Mouse (Mus musculus) CH12.LX (cell line): ENCODE measurements at regions not wholly inside any gene's neighbourhood (a gene's known extent, or its start where the extent isn't known, plus 50 kb on each side); places are given as distances from the start of the nearest gene placed in this dataset.

ENCODE experiments used
- DNase-seq: peaks from one replicate; pipeline ENCODE4 v3.0.0-alpha.2; 2013; ENCODE audit errors: extremely low read depth
- H3K27ac ChIP-seq: 2 replicates; pipeline ENCODE4 v1.5.1; 2012; ENCODE audit warnings: low read depth, mild to moderate bottlenecking, control low read depth, moderate library complexity; ENCODE audit not compliant: insufficient read depth
- H3K27me3 ChIP-seq: replicated peaks from 2 replicates; pipeline ENCODE3; 2012; ENCODE audit warnings: inconsistent platforms
- H3K36me3 ChIP-seq, 2 experiments: replicated peaks in 1 of 2; 2 replicates each; pipeline versions ENCODE3 to v1.6.1; 2012; ENCODE audit warnings: inconsistent platforms in 1 of 2, low read length in 1 of 2, mild to moderate bottlenecking in 1 of 2, mixed read lengths in 1 of 2, moderate library complexity in 1 of 2; ENCODE audit not compliant: control insufficient read depth in 1 of 2, insufficient read depth in 1 of 2
- H3K4me1 ChIP-seq, 2 experiments: 2 replicates each; pipeline ENCODE4 v1.6.1; 2012; ENCODE audit warnings: inconsistent platforms in 1 of 2, moderate library complexity in 1 of 2; ENCODE audit not compliant: insufficient read depth in 2 of 2, control insufficient read depth in 1 of 2
- H3K4me2 ChIP-seq: 2 replicates; pipeline ENCODE4 v1.6.1; 2012; ENCODE audit warnings: low read depth, mild to moderate bottlenecking, control low read depth; ENCODE audit not compliant: poor library complexity, insufficient read depth, severe bottlenecking
- H3K4me3 ChIP-seq, 3 experiments: fragments of 150-350 bp in 1 of 3; sonication (generic) in 1 of 3; replicated peaks in 1 of 3; 2 replicates each; pipeline versions ENCODE3 to v1.5.1; 2011 to 2012; ENCODE audit warnings: low read depth in 2 of 3, low read length in 2 of 3, mild to moderate bottlenecking in 2 of 3, moderate library complexity in 2 of 3, control low read depth in 1 of 3, improper control_type of control experiment in 1 of 3, inconsistent platforms in 1 of 3, mixed read lengths in 1 of 3; ENCODE audit not compliant: poor library complexity in 1 of 3
- H3K79me2 ChIP-seq: replicated peaks from 2 replicates; pipeline ENCODE4 v1.6.1; 2012; ENCODE audit warnings: mild to moderate bottlenecking, moderate library complexity; ENCODE audit not compliant: control insufficient read depth, poor library complexity, insufficient read depth, severe bottlenecking; ENCODE audit errors: extremely low read depth
- H3K9ac ChIP-seq: 2 replicates; pipeline ENCODE4 v1.6.1; 2012; ENCODE audit warnings: low read depth, mild to moderate bottlenecking, control low read depth, moderate library complexity; ENCODE audit not compliant: insufficient read depth
- H3K9me3 ChIP-seq: replicated peaks from 2 replicates; pipeline ENCODE3; 2012; ENCODE audit warnings: low read length, inconsistent platforms, mixed read lengths
- CHD2 ChIP-seq: IDR thresholded peaks from 2 replicates; pipeline ENCODE4 v1.6.1; 2011; ENCODE audit warnings: low read length, improper control_type of control experiment
- CTCF ChIP-seq, 2 experiments: IDR thresholded peaks in 1 of 2; conservative IDR thresholded peaks in 1 of 2; 2 replicates each; pipeline ENCODE4 v1.5.1; 2011 to 2012; ENCODE audit warnings: low read depth in 2 of 2, low read length in 2 of 2, improper control_type of control experiment in 1 of 2, inconsistent platforms in 1 of 2, mild to moderate bottlenecking in 1 of 2, moderate library complexity in 1 of 2
- E2F4 ChIP-seq: IDR thresholded peaks from 2 replicates; pipeline ENCODE4 v1.6.1; 2011; ENCODE audit warnings: low read depth, low read length, improper control_type of control experiment; ENCODE audit not compliant: insufficient replicate concordance
- ELF1 ChIP-seq: IDR thresholded peaks from 2 replicates; pipeline ENCODE4 v1.6.1; 2014; ENCODE audit warnings: low read depth, mild to moderate bottlenecking, inconsistent platforms, low read length, improper control_type of control experiment
- EP300 ChIP-seq: IDR thresholded peaks from 2 replicates; pipeline ENCODE4 v1.6.1; 2011; ENCODE audit warnings: low read length, improper control_type of control experiment
- ETS1 ChIP-seq: conservative IDR thresholded peaks from 2 replicates; pipeline ENCODE4 v1.6.1; 2012; ENCODE audit warnings: low read depth, mild to moderate bottlenecking, inconsistent platforms, low read length, improper control_type of control experiment, moderate library complexity
- MAZ ChIP-seq: IDR thresholded peaks from 2 replicates; pipeline ENCODE4 v1.6.1; 2012; ENCODE audit warnings: low read depth, mild to moderate bottlenecking, inconsistent platforms, low read length, improper control_type of control experiment, moderate library complexity
- MYC ChIP-seq: IDR thresholded peaks from 2 replicates; pipeline ENCODE4 v1.6.1; 2011; ENCODE audit warnings: low read depth, mild to moderate bottlenecking, improper control_type of control experiment, low read length
- NRF1 ChIP-seq: IDR thresholded peaks from 2 replicates; pipeline ENCODE4 v1.6.1; 2014; ENCODE audit warnings: low read depth, mild to moderate bottlenecking, inconsistent platforms, low read length, improper control_type of control experiment, moderate library complexity
- POLR2A ChIP-seq: IDR thresholded peaks from 2 replicates; pipeline ENCODE4 v1.6.1; 2011; ENCODE audit warnings: low read depth, mild to moderate bottlenecking, improper control_type of control experiment, low read length
- POLR2AphosphoS2 ChIP-seq: IDR thresholded peaks from 2 replicates; pipeline ENCODE4 v1.6.1; 2011; ENCODE audit warnings: low read depth, low read length, improper control_type of control experiment
- RAD21 ChIP-seq: IDR thresholded peaks from 2 replicates; pipeline ENCODE4 v1.6.1; 2011; ENCODE audit warnings: low read depth, mild to moderate bottlenecking, low read length, improper control_type of control experiment, moderate library complexity
- RCOR1 ChIP-seq: conservative IDR thresholded peaks from 2 replicates; pipeline ENCODE4 v1.6.1; 2012; ENCODE audit warnings: low read depth, mild to moderate bottlenecking, inconsistent platforms, low read length, improper control_type of control experiment
- TBP ChIP-seq: conservative IDR thresholded peaks from 2 replicates; pipeline ENCODE4 v1.6.1; 2011; ENCODE audit warnings: low read depth, low read length, improper control_type of control experiment
- TCF12 ChIP-seq: IDR thresholded peaks from 2 replicates; pipeline ENCODE4 v1.6.1; 2014; ENCODE audit warnings: low read depth, mild to moderate bottlenecking, inconsistent platforms, low read length, improper control_type of control experiment
- UBTF ChIP-seq: IDR thresholded peaks from 2 replicates; pipeline ENCODE4 v1.6.1; 2012; ENCODE audit warnings: low read depth, mild to moderate bottlenecking, inconsistent platforms, low read length, improper control_type of control experiment, moderate library complexity
- ZNF384 ChIP-seq: IDR thresholded peaks from 2 replicates; pipeline ENCODE4 v1.6.1; 2012; ENCODE audit warnings: low read depth, low read length, improper control_type of control experiment, inconsistent platforms
- dilution Hi-C: fragments of 300-500 bp; cut with MboI; formaldehyde crosslinking; loops from 2 replicates; pipeline ENCODE4 v1.14.3; 2020; ENCODE audit warnings: low sequenced_read_pairs; ENCODE audit not compliant: extremely low pct_unique_long_range_greater_than_20kb, extremely low pct_ligation_motif_present
- in situ Hi-C: fragments of 300-500 bp; cut with MboI; formaldehyde crosslinking; loops from 3 replicates; pipeline ENCODE4 v1.14.3; 2019; ENCODE audit warnings: low sequenced_read_pairs, low pct_ligation_motif_present, low pct_unique_long_range_greater_than_20kb, mixed read lengths

DNA sequence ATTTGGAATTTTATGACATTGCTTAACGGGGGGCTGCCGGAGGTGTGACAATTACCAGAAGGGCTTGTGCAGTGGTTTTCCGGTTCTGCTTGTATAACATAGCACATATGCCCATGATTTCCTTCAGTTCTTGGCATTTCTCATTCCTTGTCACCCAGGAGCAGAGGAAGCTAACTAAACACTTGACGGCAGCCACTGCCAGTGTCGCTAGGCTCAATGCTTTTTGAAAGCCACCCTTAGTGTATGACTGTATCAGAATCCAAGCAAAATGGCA is 132.8 kb downstream of the Rnd3 start:
- TF ChIP-seq EP300 (no peak), UBTF (no peak), NRF1 (no peak), POLR2A (no peak), TCF12 (no peak), RCOR1 (no peak), MYC (no peak), ZNF384 (no peak), CTCF (conservative IDR thresholded peaks at IDR 0.05 in 1 of 2, IDR thresholded peaks at IDR 0.05 in 1 of 2; ENCODE audit: low read depth in 2 of 2, low read length in 2 of 2) (no peak), POLR2AphosphoS2 (no peak), E2F4 (no peak), ELF1 (no peak)
- dilution Hi-C loops (no loop called here), in situ Hi-C loops (no loop called here)
- no peaks in the 10 kb centered on the region for H3K9me3 ChIP-seq
- H3K4me2 ChIP-seq: no peak overlapping the region
- H3K4me3 ChIP-seq: no peak overlapping the region
- H3K27me3 ChIP-seq: no peaks in the 10 kb centered on the region
- no peak for DNase-seq
- no peaks in the 10 kb centered on the region for H3K36me3 ChIP-seq
- no peaks in the 10 kb centered on the region for H3K79me2 ChIP-seq
- H3K9ac ChIP-seq: no peak overlapping the region
- no peak overlapping the region for H3K27ac ChIP-seq
- peaks cover 0 to 4% of the 10 kb centered on the region in 2 experiments; a peak in 2 of 4 replicates for H3K4me1 ChIP-seq

DNA sequence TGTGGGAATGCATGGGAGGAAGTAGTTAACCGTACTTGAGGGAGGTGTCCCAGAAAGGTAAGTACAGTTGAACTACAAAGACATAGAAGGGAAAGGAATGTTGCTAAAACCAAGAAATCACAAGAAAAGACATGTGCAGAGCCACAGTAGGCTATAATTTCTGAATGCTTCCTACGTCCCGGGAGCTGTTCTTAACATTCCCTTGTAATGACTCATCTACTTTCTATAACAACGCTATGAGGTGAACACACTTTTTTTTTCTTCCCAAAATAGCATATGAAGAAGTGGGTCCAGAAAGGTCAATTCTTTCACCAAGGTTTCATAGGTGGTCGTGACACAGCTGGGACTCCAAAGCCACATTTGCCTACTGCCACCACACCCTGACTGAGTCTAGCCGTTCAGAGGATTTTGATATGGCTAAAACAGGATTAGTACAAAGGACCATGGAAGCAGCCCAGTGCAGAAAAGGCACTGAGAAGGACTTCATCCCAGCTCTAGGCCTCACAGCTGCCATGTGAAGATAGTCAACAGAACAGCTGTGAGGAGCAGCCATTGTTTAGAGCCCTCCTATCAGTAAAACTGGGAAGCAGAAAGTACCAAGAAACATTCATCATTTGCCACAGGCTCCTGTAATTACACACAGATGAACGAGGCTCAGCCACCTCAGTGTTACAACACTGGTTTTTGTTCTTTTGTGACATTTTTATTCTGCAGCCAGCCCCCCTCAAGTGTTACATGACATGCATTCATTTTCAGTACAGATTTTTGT is 133.4 kb downstream of the Rnd3 start:
- no peak overlapping the region for H3K4me2 ChIP-seq
- no peak for DNase-seq
- H3K79me2 ChIP-seq: no peaks in the 10 kb centered on the region
- H3K4me3 ChIP-seq: no peak overlapping the region
- no peak overlapping the region for H3K9ac ChIP-seq
- dilution Hi-C loops (no loop called here), in situ Hi-C loops (no loop called here)
- TF ChIP-seq ETS1 (no peak), MAZ (no peak), CHD2 (no peak), RCOR1 (no peak), TBP (no peak), RAD21 (no peak)
- H3K27me3 ChIP-seq: no peaks in the 10 kb centered on the region
- H3K4me1 ChIP-seq: peaks cover 0 to 4% of the 10 kb centered on the region in 2 experiments; a peak in 2 of 4 replicates
- H3K27ac ChIP-seq: no peak overlapping the region
- H3K36me3 ChIP-seq: no peaks in the 10 kb centered on the region
- H3K9me3 ChIP-seq: no peaks in the 10 kb centered on the region
